Mouse (Mus musculus): ENCODE results near the gene Slc12a5. TPM values are rescaled to one million over a fixed set of nuclear protein-coding genes. Genes with fewer than 3 reads are reported as not detected.

The Slc12a5 gene
- total RNA-seq, 2 experiments from 2014 or later, result 0.65 to 0.81 TPM

DNA sequence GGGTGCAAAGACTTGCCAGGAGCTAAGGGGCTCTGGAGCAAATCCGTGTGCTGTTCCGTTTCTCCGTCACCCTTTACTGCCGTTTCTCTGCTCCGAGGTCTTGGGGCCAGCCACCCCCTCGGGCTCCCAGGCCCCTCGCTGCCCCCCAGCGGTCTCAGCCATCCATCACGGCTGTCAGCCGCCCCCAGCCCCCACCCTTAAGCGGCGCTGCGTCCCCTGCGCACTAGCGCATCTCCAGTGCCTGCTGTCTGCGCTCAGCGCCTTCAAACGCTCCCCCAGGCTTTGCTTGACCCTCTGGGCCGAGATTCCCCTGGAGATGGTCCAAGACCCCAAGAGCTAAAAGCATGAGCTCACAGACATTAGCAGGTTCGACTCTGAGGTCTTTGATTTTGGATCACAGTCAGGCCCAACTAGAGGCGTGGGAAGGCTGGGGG lies 8.8 kb downstream of the Slc12a5 start:
- intact Hi-C loops (cut with DNase I), result loop anchor here (10.0 kb wide), 1 partner anchor 395 kb away; the partner anchor contains the start of gene Zfp663
- no peak for DNase-seq (ENCODE audit: low spot score)

DNA sequence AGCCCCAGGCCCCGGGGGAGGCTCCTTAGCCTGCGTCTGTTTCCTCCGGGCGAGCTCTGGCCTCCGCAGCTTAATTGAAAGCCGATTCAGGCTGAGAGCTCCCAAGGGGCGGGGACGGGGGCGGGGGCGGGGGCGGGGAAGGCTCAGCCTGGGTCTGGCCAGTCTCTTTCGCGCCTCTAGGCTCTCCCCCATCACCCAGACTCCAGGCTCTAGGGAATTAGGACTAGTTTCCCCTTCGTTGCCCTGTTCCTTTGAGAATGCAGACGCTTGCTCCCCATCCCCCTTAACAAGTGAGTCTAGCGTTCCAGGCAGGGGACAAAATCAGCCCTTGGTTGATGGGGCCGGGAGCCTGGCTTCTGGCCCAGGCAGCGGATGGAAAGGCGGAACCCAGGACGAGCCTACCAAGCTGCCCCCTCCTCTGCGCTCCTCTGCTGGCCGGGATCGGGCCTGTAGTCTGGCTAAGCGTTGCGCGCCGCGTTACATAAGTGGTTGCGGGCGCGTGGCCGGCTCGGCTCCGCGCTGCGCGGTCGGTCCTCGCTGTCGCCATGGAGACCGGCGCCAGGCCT lies 10.1 kb downstream of the Slc12a5 start:
- no peak for DNase-seq (ENCODE audit: low spot score)
- intact Hi-C loops (cut with DNase I), result no loop called here

DNA sequence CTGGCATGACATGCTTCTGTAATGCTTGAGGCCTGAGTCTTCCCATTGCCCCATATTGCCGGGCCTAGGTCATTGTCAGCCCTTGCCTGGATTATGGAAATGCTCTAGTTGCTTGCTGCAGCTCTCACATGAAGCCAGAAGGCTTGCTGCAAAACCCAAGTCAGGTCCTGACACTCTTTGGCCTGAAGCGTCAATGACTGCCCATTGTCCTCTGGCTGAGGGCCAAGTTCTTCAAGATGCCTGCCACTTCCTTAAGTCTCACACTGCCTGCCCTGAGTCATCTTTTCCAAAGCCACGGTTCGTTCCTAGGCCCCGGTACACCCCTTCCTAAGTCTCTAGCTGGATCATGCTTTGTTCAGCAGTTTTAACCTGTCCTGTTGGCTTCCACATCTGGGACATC lies 12.0 kb downstream of the Slc12a5 start:
- intact Hi-C loops (cut with DNase I), result no loop called here

DNA sequence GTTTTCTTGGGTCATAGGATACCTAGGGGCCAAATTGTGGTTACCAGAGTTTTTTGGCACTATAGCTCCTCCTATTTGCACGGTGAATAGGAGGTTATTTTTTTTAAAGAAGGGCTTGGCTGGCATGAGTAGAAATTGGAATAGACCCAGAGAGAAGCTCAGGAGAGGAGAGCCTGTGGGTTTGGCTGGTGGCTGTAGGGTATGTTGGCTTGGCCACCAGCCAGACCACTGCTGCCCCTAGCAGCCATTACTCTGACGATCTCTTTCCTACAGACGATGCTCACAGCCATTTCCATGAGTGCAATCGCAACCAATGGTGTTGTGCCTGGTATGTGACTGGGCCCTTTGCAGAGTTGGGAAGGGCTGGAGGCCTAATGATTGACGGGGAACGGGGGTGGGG lies 15.0 kb downstream of the Slc12a5 start:
- intact Hi-C loops (cut with DNase I), result no loop called here
- no peak for DNase-seq (ENCODE audit: low spot score)

More for the DNA sequence above, 12.0 kb downstream of the Slc12a5 start:
- DNase-seq (ENCODE audit: low spot score), result no peak

DNA sequence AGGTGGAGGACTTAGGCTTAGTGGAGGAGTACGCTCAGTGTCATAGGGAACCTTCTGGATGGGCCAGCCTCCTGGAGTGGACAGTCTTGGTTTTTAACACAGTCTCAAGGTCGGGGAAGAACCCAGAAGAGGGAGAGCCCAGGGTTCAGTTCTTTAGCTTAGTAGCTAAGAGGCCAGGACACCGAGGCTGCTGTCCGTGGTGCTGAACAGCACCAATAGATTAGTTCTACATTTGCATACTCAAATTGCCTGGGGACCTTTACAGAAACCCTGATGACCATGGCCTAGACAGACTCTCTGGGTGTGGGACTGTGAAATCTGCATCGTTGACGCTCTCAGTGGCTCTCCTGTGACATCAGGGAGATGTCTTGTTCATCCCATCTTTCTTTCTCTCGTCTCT lies 19.1 kb downstream of the Slc12a5 start:
- no peak for DNase-seq (ENCODE audit: low spot score)
- intact Hi-C loops (cut with DNase I), result no loop called here

DNA sequence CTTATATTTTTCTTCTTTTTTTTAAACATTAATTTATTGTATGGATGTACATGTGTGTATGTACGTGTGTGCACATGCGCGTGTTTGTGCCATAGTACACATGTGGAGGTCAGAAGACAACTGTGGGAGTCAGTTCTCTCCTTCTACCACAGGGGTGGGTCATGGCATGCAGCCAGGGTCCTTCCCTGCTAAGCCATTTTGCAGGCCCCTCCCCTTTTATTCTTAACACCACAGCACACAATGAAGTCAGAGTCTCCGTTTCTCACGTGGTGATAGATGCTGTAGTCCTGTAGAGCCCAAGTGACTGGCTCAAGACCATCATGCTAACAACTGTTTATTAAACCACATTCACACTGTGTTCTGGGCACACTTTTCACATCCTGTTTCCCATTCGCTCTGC lies 25.4 kb downstream of the Slc12a5 start:
- intact Hi-C loops (cut with DNase I), result no loop called here
- no peak for DNase-seq (ENCODE audit: low spot score)

DNA sequence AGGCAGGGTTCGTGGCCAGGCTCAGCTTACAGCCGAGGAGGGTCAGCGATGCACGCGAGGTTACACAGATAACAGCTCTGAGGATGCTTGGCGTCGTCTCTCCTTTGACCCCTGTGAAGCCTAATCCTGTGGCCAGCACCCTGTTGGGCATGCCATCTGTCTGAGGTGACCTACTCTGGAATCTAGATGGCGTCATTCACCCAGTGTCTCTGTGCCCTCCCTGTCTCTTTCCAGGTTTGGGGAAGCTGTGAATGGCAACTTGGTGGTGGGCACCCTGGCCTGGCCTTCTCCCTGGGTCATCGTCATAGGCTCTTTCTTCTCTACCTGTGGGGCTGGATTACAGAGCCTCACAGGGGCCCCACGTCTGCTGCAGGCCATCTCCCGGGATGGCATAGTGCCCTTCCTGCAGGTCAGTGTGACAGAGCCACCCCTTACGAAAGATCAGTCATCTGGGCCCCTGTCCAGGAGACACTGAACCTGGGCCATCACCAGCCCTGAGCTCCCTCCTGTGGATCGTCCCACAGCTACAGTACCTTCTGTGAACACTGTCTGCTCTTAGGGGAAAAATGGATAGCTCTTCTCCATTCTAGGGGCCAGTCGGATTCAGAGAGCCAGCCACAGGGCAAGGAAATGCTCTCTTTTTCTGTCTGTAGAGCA lies 25.9 kb downstream of the Slc12a5 start:
- DNase-seq (ENCODE audit: low spot score), result no peak
- intact Hi-C loops (cut with DNase I), result no loop called here

DNA sequence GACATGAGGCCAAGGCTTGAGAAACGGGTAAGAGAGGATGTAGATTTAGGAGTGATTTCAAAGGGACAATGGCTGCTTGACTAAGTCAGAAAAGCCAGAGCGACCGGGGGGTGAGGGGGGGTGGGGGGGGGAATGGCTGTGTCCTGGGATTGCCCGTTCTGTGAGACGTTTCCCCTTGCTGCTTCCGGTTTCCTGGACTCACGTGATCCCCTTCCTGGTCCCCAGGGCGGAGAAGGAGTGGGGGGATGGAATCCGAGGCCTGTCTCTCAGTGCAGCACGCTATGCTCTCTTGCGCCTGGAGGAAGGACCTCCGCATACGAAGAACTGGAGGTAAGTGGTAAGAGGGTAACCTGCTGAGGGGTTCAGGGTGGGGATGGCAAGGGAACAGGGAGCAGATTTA lies 28.2 kb downstream of the Slc12a5 start:
- intact Hi-C loops (cut with DNase I), result no loop called here
- DNase-seq (ENCODE audit: low spot score), result no peak

DNA sequence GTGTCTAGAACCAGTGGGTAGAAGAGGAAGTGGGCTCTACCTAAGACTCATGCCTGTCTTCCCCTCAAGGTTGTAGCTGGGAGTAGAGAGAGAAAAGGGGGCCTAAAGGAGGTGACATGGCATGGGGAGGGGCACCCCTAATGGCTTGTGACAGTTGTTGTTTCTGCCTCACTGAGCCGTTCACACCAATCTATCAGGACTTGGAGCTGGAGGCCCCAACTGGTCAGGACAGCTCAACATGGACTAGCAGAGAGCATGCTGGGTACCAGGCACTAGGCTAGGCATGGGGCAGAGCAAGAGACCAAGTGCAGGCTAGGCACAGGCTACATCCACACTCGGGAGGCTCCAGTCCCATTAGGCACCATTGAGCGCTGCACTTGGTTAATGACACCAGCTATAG lies 30.5 kb downstream of the Slc12a5 start:
- intact Hi-C loops (cut with DNase I), result no loop called here
- DNase-seq (ENCODE audit: low spot score), result no peak

DNA sequence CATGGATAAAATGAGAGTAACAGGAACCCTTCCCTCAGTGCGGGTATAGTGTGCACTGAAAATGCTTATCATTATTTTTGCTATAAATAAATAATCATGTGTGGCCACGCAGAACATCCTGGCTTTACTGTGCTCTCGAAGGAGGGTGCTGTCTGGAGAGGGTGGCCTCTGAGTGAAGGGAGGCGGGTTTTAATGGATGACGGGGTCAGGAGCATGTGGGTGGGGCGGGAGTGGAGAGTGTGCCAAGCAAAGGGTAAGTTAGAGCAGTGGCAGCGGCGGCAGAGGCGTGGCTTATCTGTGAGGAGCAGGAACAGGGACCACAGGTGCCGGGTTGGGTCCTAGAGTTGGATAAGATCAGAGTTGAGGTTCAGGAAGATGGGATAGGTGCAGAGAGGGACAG lies 31.2 kb downstream of the Slc12a5 start:
- no peak for DNase-seq (ENCODE audit: low spot score)
- intact Hi-C loops (cut with DNase I), result no loop called here

DNA sequence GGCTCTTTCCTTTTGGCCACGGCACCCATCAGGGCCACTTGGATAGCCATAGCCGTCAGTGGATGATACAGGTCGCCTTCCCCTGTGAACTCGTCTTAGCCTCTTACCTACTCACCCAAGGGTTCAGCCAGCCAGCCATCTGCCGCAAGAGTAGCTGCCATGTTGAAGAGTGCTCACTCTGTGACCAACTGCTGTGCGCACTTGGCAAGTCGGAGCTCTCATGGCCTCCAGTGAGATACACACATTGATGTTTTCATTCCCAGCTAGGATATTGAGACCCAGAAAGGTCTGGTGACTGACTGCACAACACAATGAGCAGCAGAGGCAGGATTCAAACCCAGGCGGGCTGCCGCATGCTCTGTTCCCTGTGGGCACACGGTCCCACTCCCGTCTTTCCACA lies 33.6 kb downstream of the Slc12a5 start:
- no peak for DNase-seq (ENCODE audit: low spot score)
- intact Hi-C loops (cut with DNase I), result no loop called here

DNA sequence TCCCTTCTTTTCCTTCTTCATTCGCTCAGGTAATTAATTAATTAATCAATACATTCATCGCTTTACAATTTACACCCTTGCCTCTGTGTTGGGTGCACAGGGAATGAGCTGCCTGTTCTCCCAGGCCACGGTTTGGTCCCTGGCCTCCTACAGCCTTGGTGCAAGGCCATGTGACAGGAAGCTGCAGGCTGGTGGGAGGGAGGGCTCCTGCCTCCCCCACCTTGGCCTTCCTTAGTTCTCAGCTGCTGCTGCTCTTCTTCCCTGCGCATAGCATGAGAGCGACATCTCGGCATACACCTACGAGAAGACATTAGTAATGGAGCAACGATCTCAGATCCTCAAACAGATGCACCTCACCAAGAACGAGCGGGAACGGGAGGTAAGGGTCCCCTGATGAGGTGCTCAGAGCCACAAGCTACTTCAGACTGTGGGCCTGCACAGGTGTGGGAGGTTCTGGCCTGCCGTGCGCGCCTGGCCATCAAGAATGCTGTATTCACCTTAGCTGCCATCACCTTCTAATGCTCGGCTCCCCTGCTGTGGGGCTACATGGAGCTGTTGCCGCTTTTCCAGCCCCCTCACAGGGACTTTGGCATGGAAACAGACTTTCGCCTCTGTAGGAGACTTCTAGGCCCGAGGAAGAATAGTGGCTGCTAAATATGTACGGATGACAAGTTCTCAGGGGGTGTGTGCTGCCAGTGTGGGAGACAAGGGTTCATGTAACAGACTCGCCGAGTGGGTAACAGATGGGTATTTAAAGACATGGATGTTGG lies 34.2 kb downstream of the Slc12a5 start:
- DNase-seq (ENCODE audit: low spot score), result no peak

DNA sequence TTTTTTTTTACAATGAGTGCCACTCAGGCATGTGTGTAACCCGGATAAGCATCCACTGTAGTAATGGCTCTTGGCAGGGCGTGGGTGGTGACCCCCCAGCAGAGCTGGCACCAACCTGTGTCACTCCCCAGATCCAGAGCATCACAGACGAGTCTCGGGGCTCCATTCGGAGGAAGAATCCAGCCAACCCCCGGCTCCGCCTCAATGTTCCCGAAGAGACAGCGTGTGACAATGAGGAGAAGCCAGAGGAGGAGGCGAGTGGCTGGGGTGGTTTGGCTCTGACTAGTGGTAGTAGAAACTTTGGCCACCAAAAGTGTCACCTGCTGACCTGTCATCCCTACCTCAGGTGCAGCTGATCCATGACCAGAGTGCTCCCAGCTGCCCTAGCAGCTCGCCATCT lies 35.4 kb downstream of the Slc12a5 start:
- intact Hi-C loops (cut with DNase I), result no loop called here
- DNase-seq (ENCODE audit: low spot score), result no peak

More for the DNA sequence above, 34.2 kb downstream of the Slc12a5 start:
- intact Hi-C loops (cut with DNase I), result no loop called here

DNA sequence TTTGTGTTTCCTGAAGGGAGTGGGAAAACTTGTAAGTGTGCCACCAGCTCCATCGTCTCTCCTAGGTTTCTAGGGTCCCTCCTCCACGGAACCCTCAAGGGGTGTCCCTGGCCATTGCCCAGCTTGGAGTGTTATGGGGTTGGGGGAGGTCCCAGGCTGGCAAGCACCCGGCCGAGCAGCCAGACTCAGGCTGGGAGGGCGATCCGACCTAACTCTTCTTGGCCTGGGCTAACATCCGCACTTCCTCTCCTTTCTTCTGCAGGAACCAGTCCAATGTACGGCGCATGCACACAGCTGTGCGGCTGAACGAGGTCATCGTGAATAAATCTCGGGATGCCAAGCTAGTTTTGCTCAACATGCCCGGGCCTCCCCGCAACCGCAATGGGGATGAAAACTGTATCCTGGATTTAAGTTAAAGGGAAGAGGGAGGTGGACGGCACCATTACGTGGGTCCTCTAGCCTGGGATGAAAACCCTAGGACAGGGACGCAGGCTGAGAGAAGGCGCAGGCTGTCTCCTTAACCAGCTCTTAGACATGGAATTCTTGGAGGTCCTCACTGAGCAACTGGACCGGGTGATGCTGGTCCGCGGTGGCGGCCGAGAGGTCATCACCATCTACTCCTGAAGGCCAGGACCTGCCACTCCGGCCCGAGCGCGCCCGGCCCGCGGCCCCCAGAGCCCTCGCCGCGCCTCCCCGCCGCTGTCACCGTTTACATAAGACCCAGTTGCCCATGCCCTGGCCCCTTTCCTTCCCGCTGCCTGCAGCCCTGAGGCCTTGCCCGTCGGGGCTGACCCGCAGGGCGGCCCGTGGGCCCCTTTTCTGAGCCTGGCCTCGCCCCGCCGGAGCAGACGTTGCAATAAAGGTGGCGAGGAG lies 36.5 kb downstream of the Slc12a5 start:
- intact Hi-C loops (cut with DNase I), result no loop called here
- DNase-seq (ENCODE audit: low spot score), result no peak

DNA sequence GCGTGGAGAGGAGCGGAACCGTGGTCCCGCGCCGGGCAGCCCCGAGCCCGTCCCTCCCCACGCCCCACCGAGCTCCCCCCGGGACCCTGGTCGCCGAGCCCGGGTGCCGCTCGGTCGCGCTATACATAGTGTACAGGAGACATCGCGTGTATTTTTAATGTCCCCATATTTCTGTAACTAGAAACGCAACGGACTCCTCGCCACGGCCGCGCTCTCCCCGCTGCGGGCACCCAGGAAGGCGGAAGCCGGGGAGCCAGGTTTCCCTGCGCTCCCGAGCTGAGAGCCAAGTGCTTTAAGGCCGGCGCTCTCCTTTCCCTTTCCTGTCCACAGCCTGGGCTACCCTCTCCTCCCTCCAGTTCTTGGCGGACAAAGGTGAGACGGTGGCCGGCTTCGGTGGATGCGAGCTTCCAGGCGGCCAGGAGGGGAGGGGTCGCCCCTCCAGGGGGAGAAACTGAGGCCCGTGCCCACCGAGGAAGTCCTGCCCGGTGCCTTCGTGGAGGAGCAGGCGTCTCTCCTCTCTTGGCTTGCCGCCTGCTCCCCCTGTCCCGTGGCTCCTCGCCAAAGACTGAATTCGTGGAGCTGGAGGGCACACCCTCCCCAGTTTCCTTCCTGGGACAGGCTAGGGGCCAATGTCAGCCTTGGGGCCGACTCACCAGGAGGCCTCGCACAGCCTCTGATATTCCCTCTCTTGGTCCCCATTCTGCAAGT lies 37.3 kb downstream of the Slc12a5 start:
- DNase-seq (ENCODE audit: low spot score), result peak; percentile 15

DNA sequence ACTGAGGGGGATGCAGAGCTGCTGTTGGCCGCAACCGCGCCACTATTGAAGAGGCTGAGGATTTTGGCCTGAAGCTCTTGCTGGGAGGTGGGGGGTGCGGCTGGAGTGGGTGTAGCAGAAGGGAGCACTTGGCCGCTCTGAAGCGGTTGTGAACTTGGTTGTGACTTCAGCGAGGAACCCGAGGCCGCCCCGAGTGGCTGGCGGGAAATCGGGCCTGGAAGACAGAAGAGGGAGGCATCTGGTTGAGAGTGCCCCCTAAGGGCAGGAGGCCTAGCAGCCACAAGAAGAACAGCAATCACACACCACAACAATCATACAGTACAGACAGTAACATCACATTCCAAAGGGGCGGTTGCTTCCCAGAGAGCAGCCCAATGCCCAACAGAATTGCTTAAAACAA lies 41.4 kb downstream of the Slc12a5 start:
- DNase-seq (ENCODE audit: low spot score), result no peak
- intact Hi-C loops (cut with DNase I), result no loop called here

More for the DNA sequence above, 37.3 kb downstream of the Slc12a5 start:
- intact Hi-C loops (cut with DNase I), result no loop called here

DNA sequence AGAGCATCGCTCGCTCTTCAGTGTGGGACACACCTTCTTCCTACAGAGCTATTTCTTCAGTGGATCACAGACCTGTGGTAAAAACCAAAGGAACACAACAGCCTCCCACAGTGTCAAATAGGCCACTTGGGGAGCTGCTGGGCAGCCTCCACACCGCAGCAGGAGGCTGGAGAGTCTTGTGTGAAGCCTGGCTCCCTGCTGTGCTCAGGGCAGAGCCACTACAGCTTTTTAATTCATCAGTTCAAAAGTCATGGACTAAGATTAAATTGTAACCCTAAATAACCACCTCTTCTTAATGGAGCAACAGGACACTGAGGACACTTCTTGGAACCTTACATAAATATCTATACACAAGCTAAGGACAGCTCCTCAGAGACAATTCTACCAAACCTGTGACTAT lies 42.5 kb downstream of the Slc12a5 start:
- intact Hi-C loops (cut with DNase I), result no loop called here

DNA sequence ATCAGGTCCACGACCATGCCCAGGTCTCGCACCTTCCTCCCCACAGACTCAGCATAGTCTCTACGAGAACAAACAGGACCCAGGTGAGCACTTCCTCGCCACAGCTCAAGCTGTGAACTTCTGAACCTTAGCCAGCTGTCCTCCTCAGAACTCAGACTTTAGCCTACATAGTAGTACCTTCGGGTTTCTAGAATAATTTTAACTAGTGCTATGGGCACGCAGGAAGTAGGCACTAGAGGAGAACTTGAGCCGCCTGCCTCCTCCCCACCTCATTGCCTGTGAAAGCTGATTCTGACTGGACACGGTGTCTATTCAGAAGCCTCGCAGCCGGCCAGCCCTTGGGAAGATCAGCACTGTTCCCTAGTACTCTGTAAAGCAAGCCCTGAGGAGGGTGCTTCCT lies 43.6 kb downstream of the Slc12a5 start:
- intact Hi-C loops (cut with DNase I), result no loop called here
- no peak for DNase-seq (ENCODE audit: low spot score)

More for the DNA sequence above, 42.5 kb downstream of the Slc12a5 start:
- no peak for DNase-seq (ENCODE audit: low spot score)

DNA sequence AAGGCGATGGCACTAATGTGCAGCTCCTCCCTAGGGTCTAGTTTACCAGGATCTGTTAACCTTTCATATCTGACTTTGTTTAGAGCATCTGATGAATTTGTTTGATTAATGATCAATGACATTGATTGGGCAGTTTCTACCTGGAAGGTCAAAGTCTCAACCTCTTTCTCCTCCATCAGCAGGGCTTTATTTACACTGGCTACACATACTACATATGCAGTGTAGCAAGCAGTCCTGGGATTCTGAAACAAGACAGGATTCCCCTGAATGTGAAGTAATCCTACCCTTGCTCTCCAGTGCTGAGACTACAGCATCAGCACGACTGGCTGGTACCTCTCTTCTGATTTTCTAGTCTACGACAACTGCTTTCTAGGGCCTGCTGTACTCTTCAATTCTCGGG lies 46.2 kb downstream of the Slc12a5 start:
- intact Hi-C loops (cut with DNase I), result no loop called here
- no peak for DNase-seq (ENCODE audit: low spot score)

DNA sequence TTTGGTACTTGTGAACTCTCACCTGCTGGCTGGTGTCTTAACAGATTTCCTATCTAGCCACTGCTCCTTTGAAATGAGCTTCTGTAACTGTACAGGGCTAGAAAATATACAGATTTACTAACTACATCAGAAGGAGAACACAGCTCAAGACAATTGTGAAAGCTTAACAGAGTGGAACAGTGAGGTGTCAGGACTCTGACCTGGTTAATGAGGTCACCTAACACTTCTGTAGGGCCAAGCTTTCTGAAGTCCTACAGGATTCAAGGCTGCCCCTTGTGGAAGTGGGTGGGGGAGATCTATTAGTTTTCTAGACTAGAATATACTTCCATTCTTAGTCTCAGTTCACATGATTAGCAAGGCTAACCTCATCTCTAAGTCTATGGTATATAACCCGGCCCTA lies 47.4 kb downstream of the Slc12a5 start:
- intact Hi-C loops (cut with DNase I), result no loop called here
- no peak for DNase-seq (ENCODE audit: low spot score)

All from heart, postnatal 25 days (tissue).